Mouse (Mus musculus): ENCODE results near the gene Smim8. TPM values are rescaled to one million over a fixed set of nuclear protein-coding genes. Genes with fewer than 3 reads are reported as not detected.
"Not testable (repeated sequence)": the region's sequence is repeated elsewhere in the genome, so short reads cannot be mapped to it uniquely, and the experiment has no call there.

The Smim8 gene
- polyA plus RNA-seq, 1 experiment from 2014 or later, result 46.6 TPM

DNA sequence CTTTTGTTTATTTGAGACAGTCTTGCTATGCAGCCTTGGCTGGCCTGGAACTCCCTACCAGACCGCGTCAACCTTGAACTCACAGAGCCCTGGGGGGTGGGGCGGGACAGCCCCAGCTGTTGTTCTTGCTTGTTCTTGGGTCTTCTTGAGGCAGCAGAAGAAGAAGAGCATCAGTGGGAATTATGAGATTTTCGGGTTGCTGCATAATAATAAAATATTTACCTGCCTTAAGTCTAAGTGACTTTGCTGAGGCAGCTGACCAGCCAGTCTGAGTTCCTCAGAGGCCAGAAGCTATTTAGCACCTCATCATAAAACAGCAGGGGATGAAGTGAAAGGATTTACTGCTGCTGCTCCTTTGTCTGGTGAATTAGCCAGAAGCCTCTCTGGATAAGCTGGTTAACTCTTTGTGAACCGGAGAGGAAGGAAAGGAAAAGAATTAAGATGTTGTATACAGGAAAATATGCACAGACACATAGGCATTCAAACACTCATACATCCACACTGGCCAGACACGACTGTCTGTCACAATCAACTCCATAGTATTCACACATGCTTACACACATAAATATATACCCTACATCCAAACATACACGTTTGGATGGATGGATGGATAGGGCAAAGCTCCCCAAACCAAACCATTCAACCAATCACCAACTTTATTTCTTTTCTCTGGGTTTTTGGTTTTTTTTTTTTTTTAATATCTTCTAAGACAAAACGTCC is 6.4 kb downstream of the Smim8 start:
- 6% methylated on average over 8 of the region's 8 CpGs for WGBS
- Histone ChIP-seq H3K36me3 (peaks cover 8% of the 10 kb centered on the region), H3K9me3 (no peaks in the 10 kb centered on the region), H3K9ac (replicated peaks) (no peak overlapping the region), H3K4me3 (replicated peaks) (no peak overlapping the region), H3K4me1 (replicated peaks) (peaks cover 11% of the 10 kb centered on the region), H3K27me3 (no peaks in the 10 kb centered on the region), H3K27ac (peak overlapping the region; percentile 59), H3K4me2 (replicated peaks) (no peak overlapping the region)
- 0 out of 2 replicates have a peak, but pooled peaks have one; percentile 69 for ATAC-seq

DNA sequence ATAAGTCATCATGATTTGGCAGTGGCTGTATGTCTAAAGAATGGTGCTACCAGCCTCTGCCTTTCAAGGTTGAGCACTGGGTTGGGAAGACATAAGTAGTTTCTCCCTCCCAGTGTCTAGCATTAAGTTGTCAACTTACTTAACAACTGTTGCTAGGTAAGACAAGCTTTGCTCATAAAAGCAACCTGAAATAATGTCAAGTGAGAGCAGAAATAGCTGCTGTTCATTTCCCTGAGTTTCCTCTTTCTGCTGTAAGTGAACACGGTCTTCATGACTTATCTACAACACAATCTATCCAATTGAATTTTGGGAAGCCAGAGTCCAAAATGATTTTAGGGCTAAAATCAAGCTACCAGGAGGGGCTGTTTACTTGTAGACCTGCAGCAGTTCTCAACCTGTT is 22.1 kb downstream of the Smim8 start, which contains the start of gene Gm136:
Gm136 (minus strand) TSS at position 101 of the 400 bp plus-strand sequence.
- H3K9me3 ChIP-seq, result no peaks in the 10 kb centered on the region
- H3K4me2 ChIP-seq (replicated peaks), result no peak within 1 kb of the TSS
- 89% methylated on average over 1 of the region's 1 CpGs for WGBS
- ATAC-seq, result no peak
- no peak within 1 kb of the TSS for H3K27ac ChIP-seq
- no peaks in the 10 kb centered on the region for H3K27me3 ChIP-seq
- H3K9ac ChIP-seq (replicated peaks), result no peak within 1 kb of the TSS
- no peaks in the 10 kb centered on the region for H3K4me1 ChIP-seq (replicated peaks)
- H3K36me3 ChIP-seq, result no peaks in the 10 kb centered on the region
- no peak within 1 kb of the TSS for H3K4me3 ChIP-seq (replicated peaks)

DNA sequence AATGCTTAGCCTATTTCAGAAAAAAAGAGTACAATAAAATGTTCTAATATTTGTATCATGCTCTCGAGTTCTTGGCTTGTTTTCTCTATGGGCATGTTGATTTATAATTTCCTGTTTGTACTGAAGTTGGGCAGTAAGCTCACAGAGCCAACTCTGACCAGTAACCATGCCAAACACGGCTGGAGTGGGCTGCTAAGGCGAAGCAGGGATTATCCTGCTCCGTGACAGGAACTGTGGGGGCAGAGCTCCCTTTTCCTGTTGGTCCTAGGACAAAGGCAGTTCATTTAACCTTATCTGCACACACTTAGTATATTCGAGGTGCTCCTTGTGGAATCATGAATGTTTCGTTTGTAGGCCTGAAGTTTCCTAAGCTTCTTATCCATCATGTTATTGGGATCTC is 29.0 kb downstream of the Smim8 start:
- WGBS, result 56% methylated on average over 6 of the region's 6 CpGs
- ATAC-seq, result no peak
- H3K9me3 ChIP-seq, result no peaks in the 10 kb centered on the region
- H3K4me3 ChIP-seq (replicated peaks), result no peak overlapping the region
- H3K27me3 ChIP-seq, result no peaks in the 10 kb centered on the region
- no peak overlapping the region for H3K9ac ChIP-seq (replicated peaks)
- H3K27ac ChIP-seq, result no peak overlapping the region
- H3K36me3 ChIP-seq, result no peaks in the 10 kb centered on the region
- H3K4me1 ChIP-seq (replicated peaks), result no peaks in the 10 kb centered on the region
- H3K4me2 ChIP-seq (replicated peaks), result no peak overlapping the region

DNA sequence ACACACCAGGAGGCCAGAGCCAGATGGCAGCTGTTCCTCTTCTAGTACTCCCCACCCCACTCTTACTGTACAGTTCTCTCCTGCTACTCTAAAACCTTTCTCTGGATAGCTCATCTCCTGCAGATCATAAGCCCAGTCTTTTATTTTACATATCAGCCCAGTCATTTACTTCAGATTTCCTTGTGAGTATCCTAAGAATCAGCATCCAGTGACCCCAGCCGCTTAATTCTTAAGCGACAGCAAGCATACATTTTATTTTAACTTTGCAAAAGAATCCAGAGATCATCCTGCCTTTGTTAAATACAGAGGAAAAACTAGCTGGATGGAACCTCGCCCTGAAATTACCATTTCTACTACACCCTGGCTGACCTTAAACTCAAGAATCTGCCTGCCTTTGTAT is 43.8 kb downstream of the Smim8 start:
- ATAC-seq, result no peak
- Histone ChIP-seq H3K4me2 (replicated peaks) (no peak overlapping the region), H3K36me3 (no peaks in the 10 kb centered on the region), H3K4me1 (replicated peaks) (0 out of 2 replicates have a peak, but pooled peaks cover 8% of the 10 kb centered on the region), H3K27ac (no peak overlapping the region), H3K9ac (replicated peaks) (no peak overlapping the region), H3K27me3 (no peaks in the 10 kb centered on the region), H3K9me3 (no peaks in the 10 kb centered on the region), H3K4me3 (replicated peaks) (no peak overlapping the region)
- WGBS, result 74% methylated on average over 3 of the region's 3 CpGs

DNA sequence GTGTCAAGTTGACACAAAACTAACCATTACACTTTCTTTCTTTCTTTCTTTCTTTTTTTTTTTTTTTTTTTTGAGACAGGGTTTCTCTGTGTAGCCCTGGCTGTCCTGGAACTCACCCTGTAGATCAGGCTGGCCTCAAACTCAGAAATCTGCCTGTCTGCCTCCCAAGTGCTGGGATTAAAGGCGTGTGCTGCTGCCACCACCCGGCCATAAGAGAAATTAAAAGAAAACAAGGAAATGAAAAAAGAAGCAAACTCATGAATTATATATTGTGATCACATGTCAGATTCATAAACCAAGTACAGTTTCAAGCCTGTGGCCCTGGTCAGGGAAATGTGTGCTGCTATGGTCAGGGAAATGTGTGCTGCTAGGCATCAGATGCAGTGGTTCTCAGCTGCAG is 44.8 kb downstream of the Smim8 start:
- not testable (repeated sequence) for H3K4me3 ChIP-seq (replicated peaks); H3K27me3 ChIP-seq; H3K27ac ChIP-seq; H3K36me3 ChIP-seq; H3K4me2 ChIP-seq (replicated peaks); H3K9ac ChIP-seq (replicated peaks); ATAC-seq; H3K9me3 ChIP-seq; H3K4me1 ChIP-seq (replicated peaks)
- 29% methylated on average over 2 of the region's 2 CpGs for WGBS

DNA sequence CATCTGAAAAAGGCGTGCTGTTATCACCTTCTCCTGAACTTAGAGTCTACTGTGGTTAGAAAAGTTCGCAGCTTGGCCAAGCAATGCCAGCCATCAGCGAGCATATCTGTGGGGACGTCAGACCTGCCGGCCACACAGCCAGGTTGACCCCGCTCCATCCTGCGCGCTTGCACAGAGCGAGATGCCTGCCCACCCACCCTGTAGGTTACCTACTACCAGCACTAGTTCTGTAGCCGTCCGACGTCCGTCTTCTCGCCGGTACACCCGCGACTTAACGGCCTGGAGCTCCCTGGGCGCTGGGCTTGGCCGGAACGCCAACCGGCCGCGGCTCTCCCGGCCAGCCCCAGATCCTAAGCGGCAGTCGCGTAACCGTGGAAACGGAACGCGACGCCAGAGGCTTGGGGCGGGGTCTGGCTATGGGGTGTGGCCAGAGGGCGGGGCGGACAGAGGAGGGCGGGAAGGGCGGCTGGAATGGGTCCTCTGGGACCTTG is 48.3 kb downstream of the Smim8 start, which contains the start of gene Cfap206:
Cfap206 (minus strand) TSS at position 356 of the 491 bp plus-strand sequence.
- H3K9ac ChIP-seq (replicated peaks), result peak within 1 kb of the TSS; percentile 64
- peak within 1 kb of the TSS; percentile 77 for H3K4me2 ChIP-seq (replicated peaks)
- no peak within 1 kb of the TSS for H3K27ac ChIP-seq
- peak; percentile 98 for ATAC-seq
- H3K4me3 ChIP-seq (replicated peaks), result peak within 1 kb of the TSS; percentile 52
- WGBS, result under 1% methylated on average over 38 of the region's 38 CpGs
- peaks cover 3% of the 10 kb centered on the region; the same call in 1 of the 2 replicates for H3K27me3 ChIP-seq
- H3K4me1 ChIP-seq (replicated peaks), result 0 out of 2 replicates have a peak, but pooled peaks cover 9% of the 10 kb centered on the region
- H3K9me3 ChIP-seq, result no peaks in the 10 kb centered on the region
- no peaks in the 10 kb centered on the region for H3K36me3 ChIP-seq

DNA sequence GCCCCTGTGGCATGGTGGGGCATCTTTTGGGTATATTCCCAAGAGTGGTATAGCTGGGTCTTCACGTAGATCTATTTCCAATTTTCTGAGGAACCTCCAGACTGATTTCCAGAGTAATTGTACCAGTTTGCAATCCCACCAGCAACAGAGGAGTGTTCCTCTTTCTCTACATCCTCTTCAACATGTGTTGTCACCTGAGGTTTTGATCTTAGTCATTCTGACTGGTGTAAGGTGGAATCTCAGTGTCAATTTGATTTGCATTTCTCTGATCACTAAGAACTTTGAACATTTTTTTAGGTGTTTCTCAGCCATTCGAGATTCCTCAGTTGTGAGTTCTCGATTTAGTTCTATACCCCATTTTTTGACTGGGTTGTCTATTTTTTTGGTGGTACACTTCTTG is 52.5 kb downstream of the Smim8 start:
- ATAC-seq; H3K4me1 ChIP-seq (replicated peaks): not testable (repeated sequence)
- 91% methylated on average over 3 of the region's 3 CpGs for WGBS

DNA sequence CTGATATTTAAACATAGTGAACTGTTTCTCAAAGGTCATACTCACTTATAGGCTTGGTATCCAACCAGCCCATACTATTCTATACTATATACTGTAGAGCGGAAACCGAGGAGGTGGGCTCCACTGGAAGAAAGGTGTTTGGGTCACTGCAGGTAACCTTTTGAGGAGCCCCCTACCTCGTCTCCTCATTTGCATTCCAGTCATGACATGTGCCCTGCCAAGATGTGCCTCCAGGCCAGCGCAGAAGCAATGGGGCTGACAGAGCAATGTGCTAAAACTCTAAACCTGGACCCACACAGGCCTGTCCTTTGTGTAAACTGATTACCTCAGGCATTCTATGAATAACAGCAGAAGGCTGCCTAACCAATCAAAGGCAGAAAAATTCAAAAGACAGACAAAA is 53.9 kb downstream of the Smim8 start:
- Histone ChIP-seq H3K36me3 (no peaks in the 10 kb centered on the region), H3K9ac (replicated peaks) (no peak overlapping the region), H3K27ac (no peak overlapping the region), H3K4me2 (replicated peaks) (no peak overlapping the region), H3K9me3 (peaks cover 2% of the 10 kb centered on the region; the same call in 1 of the 2 replicates), H3K4me3 (replicated peaks) (no peak overlapping the region), H3K4me1 (replicated peaks) (no peaks in the 10 kb centered on the region), H3K27me3 (peaks cover 3% of the 10 kb centered on the region; the same call in 1 of the 2 replicates)
- ATAC-seq, result no peak
- WGBS, result 59% methylated on average over 4 of the region's 4 CpGs

More for the DNA sequence above, 52.5 kb downstream of the Smim8 start:
- not testable (repeated sequence) for H3K4me2 ChIP-seq (replicated peaks); H3K27me3 ChIP-seq; H3K9me3 ChIP-seq; H3K4me3 ChIP-seq (replicated peaks); H3K9ac ChIP-seq (replicated peaks); H3K27ac ChIP-seq; H3K36me3 ChIP-seq

DNA sequence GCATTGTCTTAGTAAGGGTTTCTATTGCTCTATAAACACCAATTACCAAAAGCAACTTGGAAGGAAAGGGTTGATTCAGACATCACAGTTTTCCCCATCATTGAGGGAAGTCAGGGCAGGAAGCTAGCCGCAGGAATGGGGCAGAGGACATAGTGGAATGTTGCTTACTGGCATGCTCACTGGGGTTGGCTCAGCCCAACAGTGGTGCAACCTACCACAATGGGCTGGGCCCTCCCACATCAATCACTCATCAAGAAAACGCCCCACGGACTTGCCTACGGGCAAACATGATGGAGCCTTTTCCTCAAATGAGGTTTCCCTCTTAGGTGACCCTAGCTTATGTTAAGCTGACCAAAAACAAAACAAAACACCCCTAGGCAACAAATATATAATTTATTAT is 55.0 kb downstream of the Smim8 start:
- 88% methylated on average over 4 of the region's 4 CpGs for WGBS
- no peak overlapping the region for H3K4me2 ChIP-seq (replicated peaks)
- no peak overlapping the region for H3K9ac ChIP-seq (replicated peaks)
- no peak overlapping the region for H3K4me3 ChIP-seq (replicated peaks)
- peaks cover 3% of the 10 kb centered on the region; the same call in 1 of the 2 replicates for H3K27me3 ChIP-seq
- H3K4me1 ChIP-seq (replicated peaks), result no peaks in the 10 kb centered on the region
- H3K9me3 ChIP-seq, result peaks cover 7% of the 10 kb centered on the region; the same call in 1 of the 2 replicates
- H3K27ac ChIP-seq, result no peak overlapping the region
- ATAC-seq, result no peak
- no peaks in the 10 kb centered on the region for H3K36me3 ChIP-seq

DNA sequence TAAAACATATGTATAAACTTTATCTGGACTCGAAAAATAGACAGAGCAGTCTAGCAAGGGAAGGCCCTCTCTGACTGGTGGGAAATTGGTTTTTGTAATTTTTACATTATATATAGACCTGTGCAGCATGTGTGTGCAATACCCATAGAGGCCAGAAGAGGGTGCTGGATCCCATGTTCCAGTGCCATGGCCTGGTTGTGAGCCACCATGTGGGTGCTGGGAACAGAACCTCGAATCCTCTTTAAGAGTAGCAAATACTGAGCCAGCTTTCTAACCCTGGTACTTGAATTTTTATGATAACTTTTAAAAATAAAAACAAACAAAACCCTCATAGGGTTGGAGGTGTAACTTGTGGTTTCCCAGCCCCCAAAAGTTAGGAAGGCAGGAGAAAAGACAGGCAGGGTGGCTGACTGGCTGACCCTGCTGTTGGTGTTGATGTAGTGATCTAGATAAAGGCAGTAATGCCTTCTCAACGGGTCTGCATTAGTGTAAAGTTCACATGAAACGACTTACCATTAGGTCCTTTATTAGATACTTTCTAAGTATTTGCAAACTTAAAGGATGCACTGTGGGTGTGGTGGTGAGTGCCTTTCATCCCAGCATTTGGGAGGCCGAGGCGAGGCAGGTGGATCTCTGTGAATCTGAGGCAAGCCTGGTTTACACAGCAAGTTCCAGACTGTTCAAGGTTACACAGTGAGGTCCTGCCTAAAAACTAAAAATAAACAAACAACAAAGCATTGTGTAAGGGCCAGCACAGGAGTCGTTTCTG is 57.9 kb downstream of the Smim8 start:
- Histone ChIP-seq H3K36me3 (no peaks in the 10 kb centered on the region), H3K27me3 (no peaks in the 10 kb centered on the region), H3K4me3 (replicated peaks) (no peak overlapping the region), H3K9me3 (peaks cover 7% of the 10 kb centered on the region; the same call in 1 of the 2 replicates), H3K4me1 (replicated peaks) (no peaks in the 10 kb centered on the region), H3K9ac (replicated peaks) (no peak overlapping the region), H3K27ac (no peak overlapping the region), H3K4me2 (replicated peaks) (no peak overlapping the region)
- no peak for ATAC-seq
- 91% methylated on average over 7 of the region's 7 CpGs for whole genome bisulfite sequencing

DNA sequence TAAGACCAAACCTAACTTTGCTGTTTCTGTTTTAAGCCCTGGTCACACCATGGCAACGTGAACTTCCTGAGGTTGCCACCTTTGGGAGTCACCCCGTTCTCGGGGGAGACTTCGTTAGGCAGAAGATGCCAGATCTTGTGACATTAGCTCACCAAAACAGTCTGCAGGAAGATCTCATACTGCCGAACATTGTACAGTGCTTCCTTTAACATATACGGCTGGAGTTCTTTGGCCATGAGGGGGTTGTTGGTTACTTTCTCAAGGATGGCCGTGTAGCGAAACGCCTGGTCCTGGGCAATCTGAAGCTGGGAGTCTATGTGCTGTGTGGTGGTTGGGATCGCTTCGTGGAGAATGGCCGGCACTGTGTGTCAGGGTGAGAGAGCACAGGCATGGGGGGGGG is 58.8 kb downstream of the Smim8 start:
- Histone ChIP-seq H3K9me3 (peaks cover 7% of the 10 kb centered on the region; the same call in 1 of the 2 replicates), H3K27ac (no peak overlapping the region), H3K4me1 (replicated peaks) (no peaks in the 10 kb centered on the region), H3K4me2 (replicated peaks) (no peak overlapping the region), H3K9ac (replicated peaks) (no peak overlapping the region), H3K36me3 (no peaks in the 10 kb centered on the region), H3K4me3 (replicated peaks) (no peak overlapping the region), H3K27me3 (no peaks in the 10 kb centered on the region)
- ATAC-seq, result no peak
- WGBS, result 95% methylated on average over 12 of the region's 12 CpGs

Data from midbrain, embryonic 13.5 days (tissue).